1 mouse cellular context compared by ENCODE assay signal in genomic region chr1:160861142-160861541, GRCm38 (mm10).
TF ChIP-seq lines count a peak whose summit lies in the region.

No protein-coding gene starts in this region.

TF ChIP-seq in MEL, 35 proteins besides CTCF, POLR2A, EP300 and RAD21 (continued from another document):
- no peak for TF ChIP-seq SMC3 (IDR thresholded peaks at IDR 0.05; ENCODE audit: low read depth, low read length)
- no peak for TF ChIP-seq MYC (IDR thresholded peaks at IDR 0.05; ENCODE audit: low read depth, low read length)
- no peak for TF ChIP-seq CHD1 (IDR thresholded peaks at IDR 0.05; ENCODE audit: low read depth, low read length)
- TF ChIP-seq RCOR1 (IDR thresholded peaks at IDR 0.05; ENCODE audit: low read depth, low read length): 0 out of 2 replicates have a peak, but pooled peaks have one; percentile 12
- no peak for TF ChIP-seq MEF2A (IDR thresholded peaks at IDR 0.05; ENCODE audit: extremely low read depth, insufficient replicate concordance, low read depth, low read length, poor library complexity, severe bottlenecking)
TF ChIP-seq in MEL: peak in this region for 7.
